Mouse (Mus musculus) liver, adult 2 months (tissue): ENCODE measurements at regions not wholly inside any gene's neighbourhood (a gene's known extent, or its start where the extent isn't known, plus 50 kb on each side); places are given as distances from the start of the nearest gene placed in this dataset.

Experiments used
- CTCF ChIP-seq: fragments of 200-500 bp; IDR thresholded peaks from 2 replicates; pipeline ENCODE4 v1.5.1; 2011; ENCODE audit warnings: low read depth, low read length, control low read depth
- POLR2A ChIP-seq: fragments of 200-500 bp; IDR thresholded peaks from 2 replicates; pipeline ENCODE4 v1.6.1; 2011; ENCODE audit warnings: low read length, control low read depth; ENCODE audit not compliant: insufficient read depth; ENCODE audit errors: extremely low read depth

DNA sequence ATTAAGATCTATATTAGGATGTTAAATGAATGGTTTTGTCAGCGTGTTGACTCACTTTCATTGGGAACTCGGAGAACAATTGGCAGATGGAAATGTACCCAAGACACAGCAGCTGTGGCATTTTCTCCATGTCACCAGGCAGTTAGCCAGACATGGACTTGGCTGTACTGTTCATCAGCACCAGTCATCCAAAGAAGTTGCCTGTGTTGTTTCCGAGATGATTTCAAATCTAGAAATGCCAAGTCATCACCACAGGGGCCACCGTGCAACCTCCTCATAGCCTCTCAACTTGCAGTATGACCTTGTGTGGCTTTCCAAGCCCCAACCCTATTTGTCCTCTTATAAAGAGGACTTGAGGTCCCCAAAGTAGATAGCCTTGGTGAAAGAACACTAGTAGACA is 227.4 kb upstream of the Il12b start:
- TF ChIP-seq CTCF (no peak), POLR2A (no peak)
